Mouse (Mus musculus) heart, adult 9 months (tissue): ENCODE measurements at regions not wholly inside any gene's neighbourhood (a gene's known extent, or its start where the extent isn't known, plus 50 kb on each side); places are given as distances from the start of the nearest gene placed in this dataset.
"Not testable (repeated sequence)": the region's sequence is repeated elsewhere in the genome, so short reads cannot be mapped to it uniquely, and the experiment has no call there.

ENCODE experiments used
- DNase-seq, 2 experiments: peaks; one replicate each; pipeline ENCODE4 v3.0.0; 2022; ENCODE audit warnings: low spot score in 2 of 2

- no peak for DNase-seq
These were observed 101.2 kb upstream of the Fam78b start for GRCm38 (mm10) chr1:166900028-166900427.

GRCm38 (mm10) chr1:166900441-166901161 is 100.6 kb upstream of the Fam78b start:
- DNase-seq, result no peak

- DNase-seq, result no peak
These were observed 99.6 kb upstream of the Fam78b start for GRCm38 (mm10) chr1:166901574-166901973.

DNA sequence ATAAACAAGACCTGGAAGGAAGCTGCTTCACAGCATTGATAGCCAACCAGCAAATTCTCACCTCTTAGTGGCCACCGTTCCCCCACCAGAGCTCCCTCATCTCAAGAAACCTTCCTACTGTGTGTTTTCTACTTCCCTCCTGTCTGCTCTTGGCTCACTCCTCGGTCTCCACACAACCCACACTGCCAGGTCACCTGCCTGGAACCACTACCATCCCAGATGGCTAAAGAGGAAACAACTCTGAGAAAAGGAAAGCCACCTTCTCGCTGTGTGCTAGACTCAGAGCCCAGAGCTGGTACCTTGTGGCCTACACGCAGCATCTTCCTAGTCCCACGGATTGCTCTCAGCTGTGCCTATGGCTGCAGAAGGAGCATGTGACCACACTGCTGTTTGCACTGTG is 97.8 kb upstream of the Fam78b start:
- no peak for DNase-seq

DNA sequence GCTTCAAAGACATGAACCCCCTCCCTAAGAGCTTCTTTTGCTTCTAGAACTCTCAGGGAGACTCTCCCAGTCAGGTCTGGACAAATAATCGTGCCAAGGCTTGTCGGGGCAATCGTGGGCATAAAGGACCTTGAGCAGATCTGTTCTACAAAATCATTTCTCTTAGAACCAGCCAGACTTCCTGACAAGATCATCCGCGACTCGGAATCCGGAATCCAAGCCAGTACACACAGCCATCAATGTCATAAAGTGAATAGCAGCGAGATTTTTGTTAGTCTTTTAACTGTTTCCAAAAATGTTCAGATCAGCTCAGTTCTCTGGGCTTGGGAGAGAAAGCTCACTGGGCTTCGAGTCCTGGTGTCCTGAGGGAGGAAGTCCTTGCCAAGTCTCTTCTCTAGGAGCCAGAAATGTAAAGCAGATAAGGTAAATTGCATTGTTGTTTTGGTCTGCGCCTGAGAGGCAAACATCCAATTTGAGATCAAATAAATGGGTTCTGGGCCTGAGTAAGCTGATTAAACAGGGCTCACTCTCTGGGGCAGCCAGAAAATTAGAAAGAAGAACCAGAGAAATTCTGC is 92.9 kb upstream of the Fam78b start:
- no peak for DNase-seq

DNA sequence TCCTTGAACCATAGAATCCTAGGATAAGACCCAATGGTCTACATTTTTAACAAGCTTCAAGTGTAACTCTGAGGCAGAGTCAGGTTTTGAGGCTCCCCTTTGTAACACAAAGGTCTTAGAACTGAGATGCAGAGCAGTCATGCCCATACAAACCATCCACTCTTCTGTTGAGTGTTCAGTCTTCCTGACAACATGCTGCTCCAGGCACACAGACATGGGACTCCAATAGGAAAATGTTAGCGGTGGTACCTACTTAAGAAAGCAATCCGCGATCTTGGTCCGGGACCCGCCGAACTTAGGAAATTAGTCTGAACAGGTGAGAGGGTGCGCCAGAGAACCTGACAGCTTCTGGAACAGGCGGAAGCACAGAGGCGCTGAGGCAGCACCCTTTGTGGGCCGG is 89.0 kb upstream of the Fam78b start:
- not testable (repeated sequence) for DNase-seq

DNA sequence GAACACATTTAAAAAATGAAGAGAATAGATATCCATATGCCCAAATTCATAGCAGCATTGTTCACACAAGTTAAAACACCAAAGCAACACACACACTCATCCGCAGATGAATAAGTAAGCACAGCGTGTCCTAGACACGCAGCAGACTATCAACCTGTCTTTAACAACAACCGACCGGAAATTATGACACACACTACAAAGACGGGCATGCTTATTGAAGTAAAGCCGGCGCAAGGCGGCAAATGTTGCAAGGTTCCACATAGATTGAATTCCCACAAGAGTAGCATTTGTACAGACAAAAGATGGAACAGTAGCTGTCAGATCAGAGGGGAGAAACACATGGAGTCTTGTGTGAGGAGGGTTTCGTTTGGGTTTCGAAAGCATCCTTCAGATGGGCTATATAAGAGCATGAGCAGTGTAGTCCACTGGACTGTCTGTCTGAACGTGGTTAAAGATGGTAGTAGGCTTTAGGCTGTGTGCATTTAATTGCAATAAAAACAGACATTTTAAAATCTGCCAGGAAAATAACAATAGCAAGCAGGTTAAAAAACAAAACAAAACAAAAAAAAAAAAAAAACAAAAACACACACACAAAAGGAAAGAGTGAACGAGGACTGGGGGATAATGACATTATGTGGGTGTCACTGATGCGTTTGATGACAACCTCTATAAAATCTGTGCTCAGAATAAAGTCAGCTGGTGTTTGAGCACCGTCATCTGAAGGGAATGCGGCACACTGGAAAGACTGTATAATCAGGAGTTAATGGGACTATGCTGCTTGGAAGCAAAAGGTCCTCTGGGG is 78.1 kb upstream of the Fam78b start:
- no peak for DNase-seq

DNA sequence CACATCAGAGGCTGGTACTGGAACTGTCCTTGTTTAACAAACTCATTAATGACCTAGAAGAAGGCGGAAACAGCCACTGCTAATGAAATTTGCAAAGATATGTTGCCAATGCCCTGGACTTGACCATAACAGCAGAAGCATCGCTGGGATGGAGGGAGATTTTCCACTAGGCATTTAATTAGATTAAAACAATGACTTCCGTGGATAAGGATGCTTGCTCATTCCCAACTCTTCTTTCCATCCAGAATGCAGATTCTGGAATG is 77.6 kb upstream of the Fam78b start:
- no peak for DNase-seq

DNA sequence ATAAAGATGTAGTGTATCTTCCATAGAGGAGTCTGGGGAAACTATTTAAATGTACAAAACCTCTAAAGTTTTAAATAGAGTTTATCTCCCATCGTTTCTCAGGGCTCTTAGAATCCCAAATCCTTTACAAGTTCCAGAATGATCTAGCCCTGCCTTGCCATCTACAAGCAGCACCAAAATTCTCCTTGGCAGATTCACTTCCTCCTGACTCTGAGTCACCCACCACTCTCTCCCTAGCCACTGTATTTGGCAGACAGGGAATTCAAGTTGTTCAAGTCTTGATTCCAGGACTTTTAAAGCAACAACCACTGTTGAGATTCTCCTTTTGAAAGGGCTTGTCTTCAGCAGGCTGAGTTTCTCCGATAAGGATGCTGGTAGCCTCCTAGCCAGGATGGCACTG is 77.1 kb upstream of the Fam78b start:
- no peak for DNase-seq

- DNase-seq, result no peak
These were observed 75.1 kb upstream of the Fam78b start for GRCm38 (mm10) chr1:166926078-166926477.

- DNase-seq, result not testable (repeated sequence)
These were observed 61.5 kb upstream of the Fam78b start for GRCm38 (mm10) chr1:166939744-166940143.

DNA sequence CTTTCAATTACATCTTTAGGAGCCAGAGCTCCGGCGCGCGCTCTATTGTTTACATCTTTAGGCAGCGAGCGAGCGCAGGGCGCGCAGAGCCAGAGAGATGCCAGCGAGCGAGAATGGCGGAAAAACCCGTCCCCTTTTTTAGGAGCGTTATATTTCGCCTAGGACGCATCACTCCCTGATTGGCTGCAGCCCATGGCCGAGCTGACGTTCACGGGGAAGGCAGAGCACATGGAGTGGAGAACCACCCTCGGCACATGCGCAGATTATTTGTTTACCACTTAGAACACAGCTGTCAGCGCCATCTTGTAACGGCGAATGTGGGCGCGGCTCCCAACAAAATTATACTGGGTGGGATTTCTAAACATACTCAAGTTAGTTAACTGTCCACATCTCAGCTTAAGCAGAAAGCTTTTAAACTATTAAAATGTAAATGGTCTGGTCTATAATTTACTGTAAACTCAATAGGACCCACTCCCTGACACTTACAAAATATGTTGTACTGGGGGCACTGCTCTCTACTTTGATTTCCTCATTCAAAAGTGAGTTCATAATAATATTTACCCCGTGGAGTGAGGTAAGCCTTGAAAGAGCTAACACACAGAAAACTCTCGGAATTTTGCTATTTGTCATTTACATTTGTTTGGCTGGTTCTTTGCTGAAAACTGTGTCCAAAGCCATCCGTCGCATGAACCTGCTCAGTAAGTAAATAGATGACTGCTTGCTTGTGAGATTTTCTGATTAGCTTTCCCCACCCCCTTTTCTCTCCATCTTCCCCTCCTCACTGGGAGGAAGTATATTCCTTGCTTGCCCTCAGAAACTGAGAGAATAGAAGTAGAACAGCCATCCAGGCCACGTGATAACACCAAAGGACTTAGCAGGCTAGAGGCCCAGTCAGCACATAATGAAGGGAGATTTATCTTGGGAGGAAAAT is 60.8 kb upstream of the Fam78b start:
- not testable (repeated sequence) for DNase-seq

- DNase-seq, result peak; percentile 11 to 15
These were observed 59.0 kb upstream of the Fam78b start for GRCm38 (mm10) chr1:166942201-166942600.

DNA sequence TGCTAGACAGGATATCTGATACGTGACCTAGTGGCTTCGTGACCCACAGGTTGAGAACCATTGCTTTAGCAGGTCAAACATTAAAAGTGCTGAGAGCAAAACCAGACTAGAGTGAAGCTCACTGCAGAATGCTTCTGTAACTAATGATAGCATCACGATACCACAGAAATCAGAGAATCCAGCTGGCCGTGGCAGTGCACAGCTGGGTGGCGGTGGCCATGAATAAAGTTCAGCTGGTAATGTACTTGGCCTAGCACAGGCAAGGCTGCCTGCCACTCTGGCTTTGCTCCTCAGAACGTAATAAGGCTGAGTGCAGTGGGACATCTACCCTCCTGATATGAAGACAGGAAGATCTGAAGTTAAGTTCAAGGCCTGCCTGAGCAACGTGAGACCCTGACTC is 56.7 kb upstream of the Fam78b start:
- DNase-seq, result no peak

DNA sequence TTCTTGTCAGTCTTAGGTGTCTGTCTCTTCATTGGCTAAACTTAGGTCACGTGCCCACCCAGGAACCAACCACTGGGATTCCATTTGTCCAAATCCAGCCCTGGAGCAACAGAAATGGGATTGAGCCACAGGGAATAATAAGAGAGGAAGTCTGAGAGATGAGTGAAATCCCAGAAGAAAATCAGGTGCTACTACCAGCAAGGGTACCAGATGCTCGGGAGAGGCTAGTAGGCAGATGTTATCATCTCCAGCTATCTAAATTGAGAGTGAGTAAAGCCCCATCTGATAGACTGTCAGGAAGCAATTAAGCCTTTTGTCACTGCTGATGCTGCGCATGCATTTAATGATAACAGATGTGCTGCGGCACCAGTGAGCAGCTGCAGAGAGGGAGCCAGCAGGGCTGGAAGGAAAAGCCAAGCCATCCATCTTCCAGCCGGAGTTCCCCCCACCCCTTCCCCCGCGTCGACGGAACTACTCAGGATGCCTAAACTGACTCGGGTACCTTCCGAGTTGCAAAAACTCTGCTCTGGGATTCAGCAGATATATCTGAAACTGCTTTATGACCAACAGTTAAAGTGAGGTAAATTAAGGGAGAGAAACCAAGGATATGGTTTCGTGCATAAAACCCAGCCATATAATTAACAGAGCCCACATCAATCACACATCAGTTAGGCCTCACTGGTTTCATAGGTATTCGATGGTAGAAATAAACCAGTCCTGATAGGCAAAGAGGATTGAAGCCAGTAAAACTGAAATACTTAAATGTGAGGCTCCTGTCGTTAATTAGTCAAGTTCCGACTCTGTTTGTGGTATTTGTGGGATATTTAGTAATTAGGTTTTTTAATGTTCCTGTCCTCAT is 53.1 kb upstream of the Fam78b start:
- no peak for DNase-seq
